Mouse (Mus musculus) CH12.LX (cell line): Measurements from ENCODE around the gene Gm20815. TPM values are rescaled to one million over a fixed set of nuclear protein-coding genes. Genes with fewer than 3 reads are reported as not detected.
"Not testable (repeated sequence)": the region's sequence is repeated elsewhere in the genome, so short reads cannot be mapped to it uniquely, and the experiment has no call there.

Experiments
- DNase-seq: peaks from one replicate; pipeline ENCODE4 v3.0.0-alpha.2; 2013; ENCODE audit errors: extremely low read depth
- H3K27ac ChIP-seq: 2 replicates; pipeline ENCODE4 v1.5.1; 2012; ENCODE audit warnings: low read depth, mild to moderate bottlenecking, control low read depth, moderate library complexity; ENCODE audit not compliant: insufficient read depth
- H3K27me3 ChIP-seq: replicated peaks from 2 replicates; pipeline ENCODE3; 2012; ENCODE audit warnings: inconsistent platforms
- H3K36me3 ChIP-seq, 2 experiments: replicated peaks in 1 of 2; 2 replicates each; pipeline versions ENCODE3 to v1.6.1; 2012; ENCODE audit warnings: inconsistent platforms in 1 of 2, low read length in 1 of 2, mild to moderate bottlenecking in 1 of 2, mixed read lengths in 1 of 2, moderate library complexity in 1 of 2; ENCODE audit not compliant: control insufficient read depth in 1 of 2, insufficient read depth in 1 of 2
- H3K4me1 ChIP-seq, 2 experiments: 2 replicates each; pipeline ENCODE4 v1.6.1; 2012; ENCODE audit warnings: inconsistent platforms in 1 of 2, moderate library complexity in 1 of 2; ENCODE audit not compliant: insufficient read depth in 2 of 2, control insufficient read depth in 1 of 2
- H3K4me2 ChIP-seq: 2 replicates; pipeline ENCODE4 v1.6.1; 2012; ENCODE audit warnings: low read depth, mild to moderate bottlenecking, control low read depth; ENCODE audit not compliant: poor library complexity, insufficient read depth, severe bottlenecking
- H3K4me3 ChIP-seq, 3 experiments: fragments of 150-350 bp in 1 of 3; sonication (generic) in 1 of 3; replicated peaks in 1 of 3; 2 replicates each; pipeline versions ENCODE3 to v1.5.1; 2011 to 2012; ENCODE audit warnings: low read depth in 2 of 3, low read length in 2 of 3, mild to moderate bottlenecking in 2 of 3, moderate library complexity in 2 of 3, control low read depth in 1 of 3, improper control_type of control experiment in 1 of 3, inconsistent platforms in 1 of 3, mixed read lengths in 1 of 3; ENCODE audit not compliant: poor library complexity in 1 of 3
- H3K79me2 ChIP-seq: replicated peaks from 2 replicates; pipeline ENCODE4 v1.6.1; 2012; ENCODE audit warnings: mild to moderate bottlenecking, moderate library complexity; ENCODE audit not compliant: control insufficient read depth, poor library complexity, insufficient read depth, severe bottlenecking; ENCODE audit errors: extremely low read depth
- H3K9ac ChIP-seq: 2 replicates; pipeline ENCODE4 v1.6.1; 2012; ENCODE audit warnings: low read depth, mild to moderate bottlenecking, control low read depth, moderate library complexity; ENCODE audit not compliant: insufficient read depth
- H3K9me3 ChIP-seq: replicated peaks from 2 replicates; pipeline ENCODE3; 2012; ENCODE audit warnings: low read length, inconsistent platforms, mixed read lengths
- dilution Hi-C: fragments of 300-500 bp; cut with MboI; formaldehyde crosslinking; loops from 2 replicates; pipeline ENCODE4 v1.14.3; 2020; ENCODE audit warnings: low sequenced_read_pairs; ENCODE audit not compliant: extremely low pct_unique_long_range_greater_than_20kb, extremely low pct_ligation_motif_present
- in situ Hi-C: fragments of 300-500 bp; cut with MboI; formaldehyde crosslinking; loops from 3 replicates; pipeline ENCODE4 v1.14.3; 2019; ENCODE audit warnings: low sequenced_read_pairs, low pct_ligation_motif_present, low pct_unique_long_range_greater_than_20kb, mixed read lengths
- polyA plus RNA-seq: library from polyadenylated mRNA; unstranded; fragments of >175 nt; gene quantifications from 2 replicates; pipeline ENCODE4 v1.2.1, GENCODE M21; 2012; ENCODE audit warnings: low read depth; ENCODE audit not compliant: insufficient read length
- total RNA-seq, 2 experiments: library from RNA; depleted of rRNA; stranded (reverse); fragments of 300-350 nt in 1 of 2; fragments of >200 nt in 1 of 2; gene quantifications; 2 replicates each; pipeline ENCODE4 v1.2.3; 2012 to 2014

Gene Gm20815
- total RNA-seq (2012; rRNA removed) (not detected in 2 replicates), total RNA-seq (2014; rRNA removed) (not detected in 2 replicates), polyA plus RNA-seq (not detected in 2 replicates)

DNA sequence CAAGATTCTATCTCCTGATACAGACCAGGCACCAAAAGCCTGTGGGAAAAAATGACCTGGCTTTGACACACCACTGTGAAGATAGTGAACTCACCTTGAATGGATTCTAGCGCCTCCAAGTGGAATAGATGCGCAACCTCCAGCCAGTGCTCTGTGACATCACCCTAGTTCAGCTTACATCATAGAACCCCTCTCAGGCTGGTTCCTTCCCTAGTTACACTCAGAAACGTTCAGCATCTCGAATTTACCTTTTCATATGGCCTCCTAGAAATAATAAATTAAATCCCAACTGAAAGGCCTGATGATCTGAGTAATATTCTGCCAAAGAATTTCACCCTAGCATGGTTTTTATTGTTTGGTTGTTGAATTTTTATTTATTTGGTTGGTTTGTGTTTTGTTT is at the start of gene Gm20815:
Gm20815 (minus strand) TSS at position 101 of the 400 bp plus-strand sequence.
- H3K9ac ChIP-seq, H3K4me2 ChIP-seq, H3K9me3 ChIP-seq, H3K79me2 ChIP-seq, in situ Hi-C loops, H3K36me3 ChIP-seq, H3K27ac ChIP-seq, H3K4me1 ChIP-seq, H3K4me3 ChIP-seq, DNase-seq, dilution Hi-C loops, H3K27me3 ChIP-seq: not testable (repeated sequence)
